ENCODE assay signal across 12 mouse cellular contexts in genomic region chr1:135708369-135708768, GRCm38 (mm10). TPM values are rescaled to one million over a fixed set of nuclear protein-coding genes. Genes with fewer than 3 reads are reported as not detected.
DNase-seq lines count a peak whose midpoint lies in the region; ATAC-seq lines count a peak whose summit lies in the region.
"Had no signal": no experiment of that assay in that cellular context is flagged by ENCODE, and none has a peak within 500 bp of the region (broad histone marks: within the 10 kb centered on the region; RNA-seq: fewer than 3 reads in every experiment).

No protein-coding gene starts in this region.

- no peak for DNase-seq in heart, adult 11 months
- no peak for DNase-seq in neural tube, embryonic 10.5 days (ENCODE audit: extremely low spot score, low spot score)
- no peak for DNase-seq in lung, postnatal 36 days
- no peak for DNase-seq in left cerebral cortex, postnatal 14 days (ENCODE audit: low spot score in 2 of 2)
- DNase-seq: kidney, adult 8-10 months; lung, embryonic 14.5 days had no signal

- peak overlapping the region; percentile 46 for H3K4me2 ChIP-seq in heart, embryonic 13.5 days
- peak overlapping the region; percentile 40 for H3K4me2 ChIP-seq in neural tube, embryonic 12.5 days (replicated peaks)
- peak overlapping the region; percentile 33 for H3K4me2 ChIP-seq in hindbrain, embryonic 15.5 days
- H3K4me2 ChIP-seq: lung, embryonic 14.5 days had no signal

- 53% methylated on average over 4 of the region's 4 CpGs for WGBS in heart, embryonic 13.5 days
- 53% methylated on average over 4 of the region's 4 CpGs for WGBS in neural tube, embryonic 12.5 days
- 51% methylated on average over 4 of the region's 4 CpGs for WGBS in hindbrain, embryonic 15.5 days

- H3K36me3 ChIP-seq in heart, embryonic 13.5 days = no peaks in the 10 kb centered on the region
- no peaks in the 10 kb centered on the region for H3K36me3 ChIP-seq in neural tube, embryonic 12.5 days
- H3K36me3 ChIP-seq in hindbrain, embryonic 15.5 days = no peaks in the 10 kb centered on the region

- H3K9ac ChIP-seq in heart, embryonic 13.5 days = no peak overlapping the region
- no peak overlapping the region for H3K9ac ChIP-seq in neural tube, embryonic 12.5 days
- H3K9ac ChIP-seq in hindbrain, embryonic 15.5 days = no peak overlapping the region
- H3K9ac ChIP-seq: lung, embryonic 14.5 days had no signal

- intact Hi-C loops in left cerebral cortex, postnatal 14 days (cut with DNase I) = no loop called here

- no peaks in the 10 kb centered on the region for H3K27me3 ChIP-seq in heart, embryonic 13.5 days (replicated peaks)
- H3K27me3 ChIP-seq in neural tube, embryonic 12.5 days (replicated peaks) = no peaks in the 10 kb centered on the region
- H3K27me3 ChIP-seq in hindbrain, embryonic 15.5 days = no peaks in the 10 kb centered on the region

- H3K4me3 ChIP-seq in heart, embryonic 13.5 days = 0 out of 2 replicates have a peak overlapping the region, but pooled peaks have one; percentile 6
- no peak overlapping the region for H3K4me3 ChIP-seq in neural tube, embryonic 12.5 days
- H3K4me3 ChIP-seq in hindbrain, embryonic 15.5 days = no peak overlapping the region
- H3K4me3 ChIP-seq: myocyte had no signal

- no peak for ATAC-seq in heart, embryonic 13.5 days (ENCODE audit: extremely low read depth, insufficient number of reproducible peaks, low FRiP score, low TSS enrichment)
- no peak for ATAC-seq in neural tube, embryonic 12.5 days (ENCODE audit: low FRiP score, low read depth)
- ATAC-seq in hindbrain, embryonic 15.5 days (ENCODE audit: low FRiP score, low read depth) = no peak
- ATAC-seq in granulocyte monocyte progenitor cell, adult 5-6 weeks (replicated peaks; ENCODE audit: poor library complexity, severe bottlenecking) = no peak
- ATAC-seq: CD4-positive, CD25-positive, alpha-beta regulatory T cell, adult 4 months had no signal

- H3K4me1 ChIP-seq in heart, embryonic 13.5 days = peaks cover 9% of the 10 kb centered on the region
- H3K4me1 ChIP-seq in neural tube, embryonic 12.5 days = no peaks in the 10 kb centered on the region
- H3K4me1 ChIP-seq in hindbrain, embryonic 15.5 days (replicated peaks) = no peaks in the 10 kb centered on the region

- no peaks in the 10 kb centered on the region for H3K9me3 ChIP-seq in heart, embryonic 13.5 days
- H3K9me3 ChIP-seq in neural tube, embryonic 12.5 days = no peaks in the 10 kb centered on the region
- H3K9me3 ChIP-seq in hindbrain, embryonic 15.5 days = no peaks in the 10 kb centered on the region

- H3K27ac ChIP-seq in heart, embryonic 13.5 days (replicated peaks) = no peak overlapping the region
- H3K27ac ChIP-seq in neural tube, embryonic 12.5 days = no peak overlapping the region
- no peak overlapping the region for H3K27ac ChIP-seq in hindbrain, embryonic 15.5 days (replicated peaks)

RNA-seq across cellular contexts. Expression of gene Csrp1, which starts 11.5 kb away (rescaled TPM):
- polyA plus RNA-seq in heart, embryonic 13.5 days (2015; fragmentation: Nextera tagmentation; extraction: Ambion mirVana) = 207 and 208 TPM in 2 replicates
- polyA plus RNA-seq in neural tube, embryonic 12.5 days (2016; fragmentation: Nextera tagmentation; extraction: Ambion mirVana) = 44.9 and 45.1 TPM in 2 replicates
- 17.7 and 19.6 TPM in 2 replicates for polyA plus RNA-seq in hindbrain, embryonic 15.5 days (2015; fragmentation: Nextera tagmentation; extraction: Ambion mirVana)
- 130 and 138 TPM in 2 replicates for total RNA-seq in granulocyte monocyte progenitor cell, adult 5-6 weeks (2014; fragmentation: Nextera tagmentation)
- 104 and 135 TPM in 2 replicates for total RNA-seq in granulocyte monocyte progenitor cell, adult 5-6 weeks (2017)
- total RNA-seq in left cerebral cortex, postnatal 14 days (2021) = 100 to 1,000 TPM; 133 to 136 TPM

RNA-seq across cellular contexts. Expression of gene Phlda3, which starts 57.5 kb away (rescaled TPM):
- polyA plus RNA-seq in heart, embryonic 13.5 days (2015; fragmentation: Nextera tagmentation; extraction: Ambion mirVana) = 67.1 and 75.3 TPM in 2 replicates
- polyA plus RNA-seq in neural tube, embryonic 12.5 days (2016; fragmentation: Nextera tagmentation; extraction: Ambion mirVana) = 21.9 and 24.1 TPM in 2 replicates
- 34.9 and 39.9 TPM in 2 replicates for polyA plus RNA-seq in hindbrain, embryonic 15.5 days (2015; fragmentation: Nextera tagmentation; extraction: Ambion mirVana)
- total RNA-seq in granulocyte monocyte progenitor cell, adult 5-6 weeks (2014; fragmentation: Nextera tagmentation) = 1.9 TPM in 1 of 2 replicates, not detected in the other
- 0.17 and 1.0 TPM in 2 replicates for total RNA-seq in granulocyte monocyte progenitor cell, adult 5-6 weeks (2017)
- 10 to 100 TPM; 15.0 to 16.6 TPM for total RNA-seq in left cerebral cortex, postnatal 14 days (2021)
